Mouse (Mus musculus) liver, embryonic 18 days (tissue): Measurements from ENCODE around the gene Babam1. TPM values are rescaled to one million over a fixed set of nuclear protein-coding genes. Genes with fewer than 3 reads are reported as not detected.

Experiments
- polyA plus RNA-seq: library from polyadenylated mRNA; depleted of rRNA; stranded (reverse); fragments of >200 nt; gene quantifications from 2 replicates; pipeline ENCODE4 v1.2.3, GENCODE M21; 2012; rRNA removed

Gene Babam1
- polyA plus RNA-seq, result 52.9 and 54.8 TPM in 2 replicates

DNA sequence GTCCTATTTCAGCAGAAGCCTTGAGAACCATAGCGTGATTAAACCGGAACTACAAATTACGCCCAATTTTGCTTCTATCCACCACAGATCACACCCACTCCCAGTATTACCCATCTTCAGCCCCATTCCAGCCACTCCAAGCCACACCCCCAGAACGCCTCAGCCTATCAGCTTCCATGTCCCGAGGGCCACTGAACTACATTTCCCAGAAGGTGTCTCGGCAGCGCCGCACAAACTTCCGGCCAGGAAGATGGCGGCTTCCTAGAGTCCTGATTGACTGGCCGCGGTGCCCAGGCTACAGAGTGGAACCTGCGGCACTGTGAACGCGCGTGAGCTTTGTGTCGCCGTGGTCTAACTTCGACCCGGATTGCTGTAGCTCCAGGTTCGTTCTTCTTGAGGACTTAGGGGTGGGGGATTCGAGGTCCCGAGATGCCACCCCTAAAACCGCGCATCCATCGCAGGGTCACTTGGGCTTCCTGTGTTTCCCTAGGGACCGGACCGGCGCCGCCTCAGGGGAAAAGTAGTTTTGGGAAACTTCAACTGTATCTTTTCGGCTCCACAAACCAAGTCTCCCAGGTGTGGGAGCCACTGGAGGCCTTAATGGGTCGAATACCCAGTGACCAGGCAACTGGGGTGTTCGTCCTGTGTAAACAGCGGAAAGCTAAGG lies at the start of gene Babam1:
Babam1 (plus strand) TSS at position 223 of the 667 bp plus-strand sequence.

DNA sequence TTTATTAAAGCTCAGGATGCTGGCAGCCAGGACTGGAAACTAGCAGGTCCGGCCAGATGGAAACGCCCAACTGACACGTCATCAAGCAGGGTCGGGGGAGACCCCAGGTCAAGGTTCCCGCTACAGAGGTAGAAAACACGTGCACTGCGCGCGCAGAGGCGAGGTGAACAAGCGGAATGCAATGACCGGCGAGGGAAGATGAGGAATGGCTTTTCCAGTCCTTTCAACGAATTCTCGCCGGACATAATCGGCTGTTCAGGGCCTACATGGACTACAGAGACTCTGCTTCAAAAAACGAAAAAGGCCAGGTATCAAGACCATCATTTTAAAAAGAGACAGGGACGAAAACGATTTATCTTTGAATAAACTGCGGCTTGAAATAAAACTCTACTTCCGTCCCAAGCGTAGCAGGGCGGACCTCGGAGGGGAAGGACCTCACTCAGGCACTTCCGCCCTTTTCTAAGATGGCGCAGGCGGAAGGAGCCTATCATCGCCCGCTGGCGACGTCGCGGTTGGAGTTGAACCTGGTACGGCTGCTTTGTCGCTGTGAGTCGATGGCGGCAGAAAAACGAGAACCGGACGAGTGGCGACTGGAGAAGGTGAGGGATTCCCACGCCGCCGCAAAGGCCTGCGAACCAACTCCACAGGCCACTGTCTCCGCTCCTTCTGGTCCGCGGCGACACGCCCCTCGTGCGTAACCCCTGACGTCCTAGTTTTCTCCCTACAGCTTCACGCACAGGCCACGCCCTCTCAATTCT lies 29.7 kb upstream of the Babam1 start, which contains the start of gene Use1:
Use1 (plus strand) TSS at position 78 of the 758 bp plus-strand sequence.

DNA sequence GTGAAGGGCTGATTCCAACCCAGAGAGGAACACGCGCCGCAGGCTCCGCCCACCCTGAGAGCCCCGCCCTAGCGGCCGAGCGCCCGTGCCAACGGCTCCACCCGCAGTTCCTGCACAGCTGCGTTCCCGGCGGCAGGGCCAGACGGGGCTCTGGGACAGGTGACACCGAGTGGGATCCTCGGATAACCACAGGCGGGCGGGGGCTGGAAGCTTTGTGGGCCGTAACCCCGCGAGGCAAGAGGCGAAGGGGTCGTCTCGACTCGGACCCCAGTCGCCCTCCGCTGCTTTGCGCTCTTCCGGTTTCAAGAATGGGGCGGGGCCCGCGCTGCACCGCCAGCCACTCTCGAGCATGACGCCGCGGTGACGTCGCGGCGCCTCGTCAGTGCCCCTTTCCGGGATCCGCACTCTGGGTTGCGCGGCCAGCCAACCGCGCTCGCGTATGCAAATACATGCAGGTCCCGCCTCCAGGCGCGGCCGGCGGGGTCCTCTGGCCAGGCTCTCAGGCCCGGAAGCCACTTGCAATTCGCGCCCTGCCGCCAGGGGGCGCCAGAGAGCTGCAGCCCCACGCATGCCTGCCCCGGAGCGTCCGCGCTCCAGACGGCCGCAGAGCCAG lies 25.3 kb upstream of the Babam1 start, which contains the start of gene Ocel1:
Ocel1 (plus strand) TSS at position 63 of the 613 bp plus-strand sequence.

DNA sequence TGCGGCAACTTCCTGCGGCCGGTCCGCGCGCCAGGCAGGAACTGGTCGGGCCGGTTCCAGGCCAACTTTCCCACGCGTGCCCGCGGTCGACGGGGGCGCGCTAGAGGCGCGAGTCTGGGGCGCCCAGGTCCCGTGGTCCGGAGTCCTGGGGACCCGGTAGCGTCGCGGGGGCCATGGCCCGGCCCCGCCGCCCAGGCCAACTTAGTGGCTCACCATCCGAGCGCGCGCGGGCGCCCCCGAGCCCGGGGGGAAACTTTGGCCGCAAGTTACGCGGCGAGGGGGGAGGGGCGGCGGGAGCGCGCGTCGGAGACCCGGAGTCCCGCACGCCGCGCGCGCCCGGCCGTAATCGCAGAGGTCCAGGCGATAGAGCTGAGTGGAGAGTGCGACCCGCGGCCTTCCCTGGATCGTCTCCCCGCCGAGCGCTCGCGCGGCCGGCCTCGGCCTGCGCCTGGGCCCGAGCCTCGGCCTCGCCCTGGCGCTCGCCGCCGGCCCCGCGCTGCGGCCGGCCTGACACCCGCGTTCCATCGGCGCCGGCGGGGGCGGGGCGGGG lies 15.2 kb upstream of the Babam1 start, which contains the start of gene Nr2f6:
Nr2f6 (minus strand) TSS at position 540 of the 550 bp plus-strand sequence.

DNA sequence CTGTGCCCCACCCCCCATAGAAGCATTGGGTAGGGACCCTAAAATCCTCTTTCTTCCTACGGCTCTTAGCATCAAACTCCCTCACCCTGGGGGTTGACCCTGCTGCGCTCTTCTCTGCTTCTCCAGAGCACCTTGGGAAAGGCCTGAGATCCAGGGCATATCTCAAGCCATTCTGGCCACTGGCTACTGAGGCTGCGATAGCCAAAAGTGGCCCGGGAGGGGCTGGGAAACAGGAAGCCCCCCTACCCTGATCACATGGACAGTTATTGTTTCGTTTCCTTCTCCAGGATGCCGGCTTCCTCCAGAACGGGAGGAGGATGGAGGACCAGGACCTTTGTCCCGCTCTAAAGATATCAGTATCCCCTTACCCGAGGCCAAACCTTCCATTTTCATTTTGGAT lies 1.0 kb upstream of the Babam1 start, which contains the start of gene Ushbp1:
Ushbp1 (minus strand) TSS at position 174 of the 400 bp plus-strand sequence.

DNA sequence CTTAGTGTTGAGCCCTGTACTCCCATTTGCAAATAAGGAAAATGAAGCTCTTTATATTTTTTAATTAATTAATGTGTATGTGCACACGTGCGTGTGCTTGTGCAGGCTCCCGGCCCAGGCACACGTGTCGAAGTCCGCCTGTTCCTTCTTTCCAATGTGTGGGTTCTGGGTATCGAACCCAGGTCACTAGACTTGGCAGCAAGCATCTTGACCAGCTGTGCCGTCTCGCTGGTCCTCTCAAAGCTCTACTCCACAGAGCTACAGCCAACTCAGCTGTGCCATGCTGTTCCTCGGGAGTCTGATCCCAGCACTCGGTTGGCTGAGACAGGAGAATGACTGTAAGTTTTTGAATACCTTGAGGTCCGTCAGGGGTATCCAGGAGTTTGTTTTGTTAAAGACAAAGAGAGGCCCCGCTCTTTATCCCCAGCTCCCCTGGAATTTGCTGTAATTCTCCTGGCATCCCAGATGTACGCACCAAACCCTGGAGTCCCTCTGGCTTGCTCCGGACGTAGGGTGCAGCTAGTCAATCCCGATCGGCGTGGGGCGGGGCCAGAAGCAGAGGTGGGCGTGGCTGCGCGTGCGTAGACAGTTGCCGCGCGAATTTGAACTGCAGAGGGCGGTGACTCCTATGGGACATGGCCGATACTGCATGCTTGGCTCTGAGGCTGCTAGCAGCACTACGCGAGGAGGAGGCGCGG lies 8.9 kb downstream of the Babam1 start, which contains the start of gene Ankle1:
Ankle1 (plus strand) TSS at position 610 of the 698 bp plus-strand sequence.

Other genes with a start within 250 kb of the Babam1 start
- gene Myo9b, start 124.1 kb upstream of the Babam1 start, polyA plus RNA-seq, result 5.8 and 6.5 TPM in 2 replicates
- 11.7 and 13.0 TPM in 2 replicates for gene Haus8, start 123.9 kb upstream of the Babam1 start, polyA plus RNA-seq
- gene Use1, start 30.0 kb upstream of the Babam1 start, polyA plus RNA-seq, result 58.7 and 64.8 TPM in 2 replicates
- gene Ocel1, start 25.6 kb upstream of the Babam1 start, polyA plus RNA-seq, result 3.7 and 3.9 TPM in 2 replicates
- 41.6 and 43.5 TPM in 2 replicates for gene Nr2f6, start 14.9 kb upstream of the Babam1 start, polyA plus RNA-seq
- gene Ushbp1, start 1.1 kb upstream of the Babam1 start, polyA plus RNA-seq, result 7.7 and 10.4 TPM in 2 replicates
- 20.7 and 26.6 TPM in 2 replicates for gene Ankle1, start 9.1 kb downstream of the Babam1 start, polyA plus RNA-seq
- 5.5 and 5.9 TPM in 2 replicates for gene Abhd8, start 66.8 kb downstream of the Babam1 start, polyA plus RNA-seq
- gene Mrpl34, start 68.1 kb downstream of the Babam1 start, polyA plus RNA-seq, result 40.1 and 49.6 TPM in 2 replicates
- gene Dda1, start 72.3 kb downstream of the Babam1 start, polyA plus RNA-seq, result 20.9 and 21.3 TPM in 2 replicates
- 1.9 and 2.2 TPM in 2 replicates for gene Ano8, start 89.1 kb downstream of the Babam1 start, polyA plus RNA-seq
- 7.7 and 9.4 TPM in 2 replicates for gene Gtpbp3, start 91.2 kb downstream of the Babam1 start, polyA plus RNA-seq
- 22.0 and 24.1 TPM in 2 replicates for gene Plvap, start 114.9 kb downstream of the Babam1 start, polyA plus RNA-seq
- gene Ccdc194, start 128.8 kb downstream of the Babam1 start, polyA plus RNA-seq, result 0.16 and 0.24 TPM in 2 replicates
- 137 and 184 TPM in 2 replicates for gene Bst2, start 140.6 kb downstream of the Babam1 start, polyA plus RNA-seq
- gene Mvb12a, start 146.1 kb downstream of the Babam1 start, polyA plus RNA-seq, result 46.5 and 48.2 TPM in 2 replicates
- gene Tmem221, start 162.0 kb downstream of the Babam1 start, polyA plus RNA-seq, result 0.49 and 0.64 TPM in 2 replicates
- not detected in 2 replicates for gene Nxnl1, start 169.7 kb downstream of the Babam1 start, polyA plus RNA-seq
- gene Slc27a1, start 172.0 kb downstream of the Babam1 start, polyA plus RNA-seq, result 6.8 and 7.5 TPM in 2 replicates
- 63.9 and 74.3 TPM in 2 replicates for gene Pgls, start 195.3 kb downstream of the Babam1 start, polyA plus RNA-seq
- 5.4 and 6.2 TPM in 2 replicates for gene Fam129c, start 200.8 kb downstream of the Babam1 start, polyA plus RNA-seq
- 49.9 and 57.5 TPM in 2 replicates for gene Colgalt1, start 214.1 kb downstream of the Babam1 start, polyA plus RNA-seq